Comparison of ENCODE assay signal across 8 mouse cellular contexts in the genomic region with DNA sequence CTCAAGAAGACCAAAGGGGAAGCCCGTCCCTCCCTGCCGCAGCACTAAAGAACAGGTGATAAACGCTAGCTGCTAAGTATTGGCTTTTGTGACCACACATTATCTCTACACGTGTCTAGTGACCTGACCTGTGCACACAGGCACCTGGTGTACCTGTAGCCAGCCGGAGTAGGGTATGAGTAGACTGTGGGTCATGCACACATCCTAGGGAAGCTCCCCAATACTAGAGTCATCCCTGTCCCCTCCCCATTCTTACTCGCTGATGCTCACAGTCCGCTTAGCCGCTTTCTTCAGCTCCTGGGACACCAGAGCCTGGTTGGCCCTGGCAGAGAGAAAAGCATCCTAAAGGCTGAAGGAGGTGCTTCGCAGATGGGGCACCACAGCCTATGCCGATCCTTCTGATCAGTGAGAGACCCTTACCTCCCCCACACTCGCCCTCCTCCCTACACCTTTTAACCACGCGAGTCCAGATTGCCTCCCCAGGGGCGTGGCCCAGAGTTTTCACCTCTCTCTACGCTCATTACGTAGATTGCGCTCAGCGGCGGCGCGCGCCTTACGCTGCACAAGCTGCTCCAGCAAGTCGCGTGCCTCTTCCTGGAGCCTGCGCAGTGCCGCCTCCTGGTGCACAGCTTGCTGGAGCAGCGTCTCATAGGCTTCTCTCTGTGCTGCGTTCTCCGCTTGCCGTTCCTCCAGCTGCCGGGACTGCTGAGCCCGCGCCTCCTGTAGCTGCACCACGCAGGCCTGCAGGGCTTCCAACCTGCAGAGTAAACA. TPM values are rescaled to one million over a fixed set of nuclear protein-coding genes. Genes with fewer than 3 reads are reported as not detected.
DNase-seq lines count a peak whose midpoint lies in the region.

No protein-coding gene starts in this region.

- DNase-seq in ZHBTc4 (ENCODE audit: low read depth, low spot score) (peak; percentile 90), MN1 (ENCODE audit: low spot score) (no peak)
- DNase-seq in cerebellum, postnatal 25 days, result peak; percentile 90 to 94
- peak; percentile 87 to 90 for DNase-seq in frontal cortex, postnatal 36 days (ENCODE audit: low spot score in 2 of 2)
- peak; percentile 75 for DNase-seq in kidney, adult 18-20 months
- DNase-seq in left cerebral cortex, postnatal 36 days (ENCODE audit: low spot score in 2 of 2), result peak; percentile 89 to 90
- DNase-seq in mesoderm, embryonic 11.5 days (ENCODE audit: low read depth, low spot score), result peak; percentile 91
- peak; percentile 90 for DNase-seq in right cerebral cortex, postnatal 25 days

- intact Hi-C loops in left cerebral cortex, postnatal 36 days (cut with DNase I), result loop anchor here (10.0 kb wide), 1 partner anchor 392 kb away; no protein-coding TSS in a partner anchor

RNA-seq across cellular contexts. Expression of gene Atg16l2, which starts 5.6 kb away (rescaled TPM):
- total RNA-seq in left cerebral cortex, postnatal 36 days (2021), result 10 to 100 TPM; 52.7 to 55.5 TPM

RNA-seq across cellular contexts. Expression of gene Stard10, which starts 20.4 kb away (rescaled TPM):
- 10 to 100 TPM; 75.7 to 85.6 TPM for total RNA-seq in left cerebral cortex, postnatal 36 days (2021)

RNA-seq across cellular contexts. Expression of gene Arap1, which starts 51.4 kb away (rescaled TPM):
- total RNA-seq in left cerebral cortex, postnatal 36 days (2021), result 10 to 100 TPM; 16.5 to 17.6 TPM
